Mouse (Mus musculus): ENCODE measurements around the gene Vwa1.

DNA sequence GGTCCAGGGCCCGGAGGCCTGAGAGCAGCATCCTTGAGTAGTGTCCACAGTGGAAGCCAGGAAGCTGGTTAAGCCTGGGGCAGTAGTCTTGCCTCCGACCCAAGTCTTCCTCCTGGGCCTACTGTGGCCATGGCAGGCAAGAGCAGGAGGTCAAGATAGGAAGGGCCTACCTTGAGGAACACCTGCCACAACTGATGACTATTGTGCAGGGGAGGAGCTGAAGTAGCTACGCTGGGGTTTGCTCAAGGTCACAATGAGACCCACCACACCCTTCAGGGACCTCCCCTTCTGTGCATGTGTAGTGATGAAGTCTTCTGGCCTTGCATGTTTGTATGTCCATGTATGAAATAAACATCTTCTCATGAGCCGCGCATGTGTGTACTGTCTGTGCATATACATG is 38.7 kb downstream of the Vwa1 start:
- no peak for TF ChIP-seq EP300 (IDR thresholded peaks at IDR 0.05; ENCODE audit: low read depth in 1 of 2, low read length in 2 of 2)
- TF ChIP-seq MAFK (IDR thresholded peaks at IDR 0.05; ENCODE audit: borderline replicate concordance, low read depth, low read length) = no peak
- no peak for TF ChIP-seq TCF12 (IDR thresholded peaks at IDR 0.05; ENCODE audit: low read depth, low read length)
- TF ChIP-seq CTCF (IDR thresholded peaks at IDR 0.05 in 2 of 3, conservative IDR thresholded peaks at IDR 0.05 in 1 of 3; ENCODE audit: control insufficient read depth in 1 of 3, insufficient read depth in 1 of 3, low read depth in 2 of 3, low read length in 3 of 3, poor library complexity in 1 of 3, severe bottlenecking in 1 of 3) = no peak
- no peak for TF ChIP-seq USF1 (IDR thresholded peaks at IDR 0.05; ENCODE audit: low read depth, low read length)
- TF ChIP-seq ZNF384 (IDR thresholded peaks at IDR 0.05; ENCODE audit: low read depth, low read length) = no peak
- no peak for TF ChIP-seq MXI1 (IDR thresholded peaks at IDR 0.05; ENCODE audit: low read depth, low read length)
- TF ChIP-seq CHD2 (IDR thresholded peaks at IDR 0.05; ENCODE audit: low read length) = no peak
- no peak for TF ChIP-seq KAT2A (conservative IDR thresholded peaks at IDR 0.05; ENCODE audit: low read depth, low read length)
- TF ChIP-seq POLR2A (IDR thresholded peaks at IDR 0.05; ENCODE audit: control insufficient read depth in 1 of 2, insufficient read depth in 1 of 2, low read depth in 1 of 2, low read length in 2 of 2, poor library complexity in 1 of 2) = no peak

All from MEL (cell line).